Mouse (Mus musculus): ENCODE data around the gene Hnrnpf. TPM values are rescaled to one million over a fixed set of nuclear protein-coding genes. Genes with fewer than 3 reads are reported as not detected.

The Hnrnpf gene
- polyA plus RNA-seq, 1 experiment from 2014 or later, result 363 TPM

- H3K27me3 ChIP-seq, result no peaks in the 10 kb centered on the region
- 13% methylated on average over 26 of the region's 26 CpGs for WGBS
- H3K4me1 ChIP-seq (replicated peaks), result peaks cover 14% of the 10 kb centered on the region
- H3K9me3 ChIP-seq, result no peaks in the 10 kb centered on the region
- H3K36me3 ChIP-seq, result no peaks in the 10 kb centered on the region
- H3K4me2 ChIP-seq (replicated peaks), result peak overlapping the region; percentile 61
- H3K27ac ChIP-seq, result peak overlapping the region; percentile 97
- peak overlapping the region; percentile 43 for H3K4me3 ChIP-seq (replicated peaks)
- ATAC-seq, result no peak
- H3K9ac ChIP-seq (replicated peaks), result peak overlapping the region; percentile 67
Observed at GRCm38 (mm10) chr6:117878700-117879407, 21.3 kb upstream of the Hnrnpf start.

- H3K4me1 ChIP-seq (replicated peaks), result peaks cover 14% of the 10 kb centered on the region
- H3K4me3 ChIP-seq (replicated peaks), result peak overlapping the region; percentile 43
- peak overlapping the region; percentile 67 for H3K9ac ChIP-seq (replicated peaks)
- H3K36me3 ChIP-seq, result no peaks in the 10 kb centered on the region
- under 1% methylated on average over 65 of the region's 67 CpGs for WGBS
- peak overlapping the region; percentile 61 for H3K4me2 ChIP-seq (replicated peaks)
- ATAC-seq, result peak; percentile 96
- H3K27ac ChIP-seq, result peak overlapping the region; percentile 97
- H3K9me3 ChIP-seq, result no peaks in the 10 kb centered on the region
- H3K27me3 ChIP-seq, result no peaks in the 10 kb centered on the region
Observed at GRCm38 (mm10) chr6:117879408-117880115, 20.6 kb upstream of the Hnrnpf start.

- H3K9ac ChIP-seq (replicated peaks), result peak overlapping the region; percentile 66
- H3K9me3 ChIP-seq, result no peaks in the 10 kb centered on the region
- H3K4me3 ChIP-seq (replicated peaks), result peak overlapping the region; percentile 43
- peak overlapping the region; percentile 56 for H3K27ac ChIP-seq
- no peaks in the 10 kb centered on the region for H3K36me3 ChIP-seq
- no peak for ATAC-seq
- H3K27me3 ChIP-seq, result no peaks in the 10 kb centered on the region
- WGBS, result 55% methylated on average over 3 of the region's 3 CpGs
- peak overlapping the region; percentile 61 for H3K4me2 ChIP-seq (replicated peaks)
- peaks cover 14% of the 10 kb centered on the region for H3K4me1 ChIP-seq (replicated peaks)
Observed at GRCm38 (mm10) chr6:117880394-117880838, 19.7 kb upstream of the Hnrnpf start.

- H3K9ac ChIP-seq (replicated peaks), result no peak overlapping the region
- ATAC-seq, result no peak
- peak overlapping the region; percentile 56; the same call in 1 of the 2 replicates for H3K27ac ChIP-seq
- WGBS, result 29% methylated on average over 7 of the region's 7 CpGs
- no peak overlapping the region for H3K4me2 ChIP-seq (replicated peaks)
- no peaks in the 10 kb centered on the region for H3K9me3 ChIP-seq
- H3K4me1 ChIP-seq (replicated peaks), result peaks cover 14% of the 10 kb centered on the region
- no peaks in the 10 kb centered on the region for H3K36me3 ChIP-seq
- no peak overlapping the region for H3K4me3 ChIP-seq (replicated peaks)
- no peaks in the 10 kb centered on the region for H3K27me3 ChIP-seq
Observed at GRCm38 (mm10) chr6:117881229-117881628, 18.9 kb upstream of the Hnrnpf start.

- no peaks in the 10 kb centered on the region for H3K9me3 ChIP-seq
- ATAC-seq, result no peak
- H3K9ac ChIP-seq (replicated peaks), result no peak overlapping the region
- no peak overlapping the region for H3K4me3 ChIP-seq (replicated peaks)
- no peak overlapping the region for H3K27ac ChIP-seq
- H3K4me1 ChIP-seq (replicated peaks), result peaks cover 14% of the 10 kb centered on the region
- H3K27me3 ChIP-seq, result no peaks in the 10 kb centered on the region
- H3K36me3 ChIP-seq, result no peaks in the 10 kb centered on the region
- WGBS, result 85% methylated on average over 7 of the region's 7 CpGs
- H3K4me2 ChIP-seq (replicated peaks), result no peak overlapping the region
Observed at GRCm38 (mm10) chr6:117881997-117882396, 18.1 kb upstream of the Hnrnpf start.

- no peak overlapping the region for H3K4me2 ChIP-seq (replicated peaks)
- H3K4me3 ChIP-seq (replicated peaks), result no peak overlapping the region
- H3K27me3 ChIP-seq, result no peaks in the 10 kb centered on the region
- peaks cover 4% of the 10 kb centered on the region; the same call in 1 of the 2 replicates for H3K4me1 ChIP-seq (replicated peaks)
- H3K9ac ChIP-seq (replicated peaks), result no peak overlapping the region
- no peak overlapping the region for H3K27ac ChIP-seq
- WGBS, result 75% methylated on average over 2 of the region's 2 CpGs
- no peaks in the 10 kb centered on the region for H3K36me3 ChIP-seq
- no peaks in the 10 kb centered on the region for H3K9me3 ChIP-seq
- no peak for ATAC-seq
Observed at GRCm38 (mm10) chr6:117885943-117886342, 14.2 kb upstream of the Hnrnpf start.

GRCm38 (mm10) chr6:117888032-117888431, 12.1 kb upstream of the Hnrnpf start:
- Histone ChIP-seq H3K4me2 (replicated peaks) (no peak overlapping the region), H3K36me3 (no peaks in the 10 kb centered on the region), H3K9me3 (no peaks in the 10 kb centered on the region), H3K27ac (no peak overlapping the region), H3K4me1 (replicated peaks) (no peaks in the 10 kb centered on the region), H3K4me3 (replicated peaks) (no peak overlapping the region), H3K9ac (replicated peaks) (no peak overlapping the region), H3K27me3 (no peaks in the 10 kb centered on the region)
- ATAC-seq, result no peak
- 71% methylated on average over 1 of the region's 1 CpGs for WGBS

- Histone ChIP-seq H3K27ac (no peak overlapping the region), H3K4me2 (replicated peaks) (no peak overlapping the region), H3K36me3 (no peaks in the 10 kb centered on the region), H3K27me3 (no peaks in the 10 kb centered on the region), H3K4me3 (replicated peaks) (no peak overlapping the region), H3K9ac (replicated peaks) (no peak overlapping the region), H3K9me3 (no peaks in the 10 kb centered on the region), H3K4me1 (replicated peaks) (no peaks in the 10 kb centered on the region)
- no peak for ATAC-seq
- 70% methylated on average over 2 of the region's 2 CpGs for WGBS
Observed at GRCm38 (mm10) chr6:117888642-117889096, 11.5 kb upstream of the Hnrnpf start.

GRCm38 (mm10) chr6:117890257-117890656, 9.9 kb upstream of the Hnrnpf start:
- H3K36me3 ChIP-seq, result no peaks in the 10 kb centered on the region
- H3K9me3 ChIP-seq, result no peaks in the 10 kb centered on the region
- no peak overlapping the region for H3K27ac ChIP-seq
- H3K4me3 ChIP-seq (replicated peaks), result no peak overlapping the region
- WGBS, result 89% methylated on average over 6 of the region's 6 CpGs
- no peaks in the 10 kb centered on the region for H3K27me3 ChIP-seq
- ATAC-seq, result no peak
- H3K4me1 ChIP-seq (replicated peaks), result no peaks in the 10 kb centered on the region
- H3K4me2 ChIP-seq (replicated peaks), result no peak overlapping the region
- H3K9ac ChIP-seq (replicated peaks), result no peak overlapping the region

- no peaks in the 10 kb centered on the region for H3K9me3 ChIP-seq
- H3K27ac ChIP-seq, result no peak overlapping the region
- ATAC-seq, result no peak
- H3K36me3 ChIP-seq, result no peaks in the 10 kb centered on the region
- H3K4me2 ChIP-seq (replicated peaks), result no peak overlapping the region
- 63% methylated on average over 14 of the region's 14 CpGs for WGBS
- H3K9ac ChIP-seq (replicated peaks), result no peak overlapping the region
- no peak overlapping the region for H3K4me3 ChIP-seq (replicated peaks)
- H3K4me1 ChIP-seq (replicated peaks), result no peaks in the 10 kb centered on the region
- no peaks in the 10 kb centered on the region for H3K27me3 ChIP-seq
Observed at GRCm38 (mm10) chr6:117891369-117892160, 8.6 kb upstream of the Hnrnpf start.

- no peak for ATAC-seq
- no peaks in the 10 kb centered on the region for H3K9me3 ChIP-seq
- no peak overlapping the region for H3K4me2 ChIP-seq (replicated peaks)
- no peaks in the 10 kb centered on the region for H3K36me3 ChIP-seq
- no peak overlapping the region for H3K27ac ChIP-seq
- no peak overlapping the region for H3K4me3 ChIP-seq (replicated peaks)
- no peaks in the 10 kb centered on the region for H3K27me3 ChIP-seq
- no peak overlapping the region for H3K9ac ChIP-seq (replicated peaks)
- H3K4me1 ChIP-seq (replicated peaks), result no peaks in the 10 kb centered on the region
- WGBS, result 70% methylated on average over 3 of the region's 3 CpGs
Observed at GRCm38 (mm10) chr6:117892386-117892785, 7.7 kb upstream of the Hnrnpf start.

- H3K27me3 ChIP-seq, result no peaks in the 10 kb centered on the region
- no peaks in the 10 kb centered on the region for H3K36me3 ChIP-seq
- H3K4me1 ChIP-seq (replicated peaks), result no peaks in the 10 kb centered on the region
- H3K4me2 ChIP-seq (replicated peaks), result no peak overlapping the region
- H3K9me3 ChIP-seq, result no peaks in the 10 kb centered on the region
- no peak overlapping the region for H3K27ac ChIP-seq
- WGBS, result 97% methylated on average over 2 of the region's 2 CpGs
- H3K9ac ChIP-seq (replicated peaks), result no peak overlapping the region
- no peak overlapping the region for H3K4me3 ChIP-seq (replicated peaks)
- no peak for ATAC-seq
Observed at GRCm38 (mm10) chr6:117893435-117893834, 6.7 kb upstream of the Hnrnpf start.
